ENCODE assay signal across 8 mouse cellular contexts in genomic region chr8:71406099-71407015, GRCm38 (mm10). TPM values are rescaled to one million over a fixed set of nuclear protein-coding genes. Genes with fewer than 3 reads are reported as not detected.
DNase-seq lines count a peak whose midpoint lies in the region; ATAC-seq and TF ChIP-seq lines count a peak whose summit lies in the region.

No protein-coding gene starts in this region.

- H3K36me3 ChIP-seq in forebrain, embryonic 12.5 days (replicated peaks): peaks cover 34% of the 10 kb centered on the region
- H3K36me3 ChIP-seq in hindbrain, embryonic 16.5 days (ENCODE audit: control insufficient read depth, insufficient read depth, low read length): no peaks in the 10 kb centered on the region
- peaks cover 22% of the 10 kb centered on the region for H3K36me3 ChIP-seq in liver, embryonic 11.5 days (ENCODE audit: control insufficient read depth, insufficient read depth, low read length)
- H3K36me3 ChIP-seq in midbrain, postnatal 0 days (ENCODE audit: insufficient read depth, low read length): no peaks in the 10 kb centered on the region

- 0 out of 2 replicates have a peak, but pooled peaks cover 2% of the 10 kb centered on the region for H3K27me3 ChIP-seq in forebrain, embryonic 12.5 days
- no peaks in the 10 kb centered on the region for H3K27me3 ChIP-seq in hindbrain, embryonic 16.5 days (replicated peaks; ENCODE audit: control insufficient read depth, insufficient read depth, low read length)
- no peaks in the 10 kb centered on the region for H3K27me3 ChIP-seq in liver, embryonic 11.5 days (replicated peaks; ENCODE audit: control insufficient read depth, insufficient read depth, low read length)
- no peaks in the 10 kb centered on the region for H3K27me3 ChIP-seq in midbrain, postnatal 0 days (ENCODE audit: insufficient read depth, low read length)

- H3K4me3 ChIP-seq in brown adipose tissue, adult 24 weeks (ENCODE audit: insufficient read depth, low read depth, low read length): peak overlapping the region; percentile 39
- peak overlapping the region; percentile 66 for H3K4me3 ChIP-seq in forebrain, embryonic 12.5 days (replicated peaks)
- peak overlapping the region; percentile 56 for H3K4me3 ChIP-seq in hindbrain, embryonic 16.5 days (ENCODE audit: low read length)
- peak overlapping the region; percentile 94 for H3K4me3 ChIP-seq in liver, embryonic 11.5 days (ENCODE audit: low read depth, low read length)
- H3K4me3 ChIP-seq in midbrain, postnatal 0 days (ENCODE audit: low read depth, low read length): peak overlapping the region; percentile 36

- WGBS in forebrain, embryonic 12.5 days: under 1% methylated on average over 55 of the region's 55 CpGs
- under 1% methylated on average over 53 of the region's 55 CpGs for WGBS in hindbrain, embryonic 16.5 days
- under 1% methylated on average over 55 of the region's 55 CpGs for WGBS in liver, embryonic 11.5 days
- WGBS in midbrain, postnatal 0 days: under 1% methylated on average over 55 of the region's 55 CpGs

- intact Hi-C loops in heart, postnatal 25 days (cut with DNase I): loop anchor here (2.0 to 5.0 kb wide), 2 partner anchors 34 to 184 kb away; no protein-coding TSS in a partner anchor

- peak; percentile 81 for ATAC-seq in forebrain, embryonic 12.5 days (ENCODE audit: low FRiP score)
- peak; percentile 61 for ATAC-seq in hindbrain, embryonic 16.5 days
- ATAC-seq in liver, embryonic 11.5 days (replicated peaks; ENCODE audit: low FRiP score): peak; percentile 82
- ATAC-seq in midbrain, postnatal 0 days (ENCODE audit: low FRiP score): 0 out of 2 replicates have a peak, but pooled peaks have one; percentile 1

- H3K4me1 ChIP-seq in brown adipose tissue, adult 24 weeks (ENCODE audit: control insufficient read depth, insufficient read depth, insufficient read length, low read length): no peaks in the 10 kb centered on the region; the same call in 1 of the 2 replicates
- peaks cover 20% of the 10 kb centered on the region for H3K4me1 ChIP-seq in forebrain, embryonic 12.5 days
- H3K4me1 ChIP-seq in hindbrain, embryonic 16.5 days (ENCODE audit: control insufficient read depth, insufficient read depth, low read depth, low read length): peaks cover 10% of the 10 kb centered on the region
- peaks cover 8% of the 10 kb centered on the region for H3K4me1 ChIP-seq in liver, embryonic 11.5 days (replicated peaks; ENCODE audit: control insufficient read depth, insufficient read depth, low read length)
- H3K4me1 ChIP-seq in midbrain, postnatal 0 days (ENCODE audit: insufficient read depth, low read length): no peaks in the 10 kb centered on the region

- H3K4me2 ChIP-seq in forebrain, embryonic 12.5 days: peak overlapping the region; percentile 70
- H3K4me2 ChIP-seq in hindbrain, embryonic 16.5 days (ENCODE audit: low read length): peak overlapping the region; percentile 99
- H3K4me2 ChIP-seq in liver, embryonic 11.5 days: peak overlapping the region; percentile 74
- peak overlapping the region; percentile 90 for H3K4me2 ChIP-seq in midbrain, postnatal 0 days (ENCODE audit: low read depth, low read length, poor library complexity, severe bottlenecking)

- H3K9me3 ChIP-seq in forebrain, embryonic 12.5 days: no peaks in the 10 kb centered on the region
- no peaks in the 10 kb centered on the region for H3K9me3 ChIP-seq in hindbrain, embryonic 16.5 days (ENCODE audit: control insufficient read depth, low read length)
- H3K9me3 ChIP-seq in liver, embryonic 11.5 days (ENCODE audit: control insufficient read depth, low read length): no peaks in the 10 kb centered on the region
- H3K9me3 ChIP-seq in midbrain, postnatal 0 days (ENCODE audit: low read length): no peaks in the 10 kb centered on the region

- H3K9ac ChIP-seq in forebrain, embryonic 12.5 days: peak overlapping the region; percentile 71
- H3K9ac ChIP-seq in hindbrain, embryonic 16.5 days (ENCODE audit: low read depth, low read length): peak overlapping the region; percentile 59
- peak overlapping the region; percentile 94 for H3K9ac ChIP-seq in liver, embryonic 11.5 days (ENCODE audit: low read depth, low read length)
- no peak overlapping the region for H3K9ac ChIP-seq in midbrain, postnatal 0 days (replicated peaks; ENCODE audit: low read length, poor library complexity, severe bottlenecking)

- peak; percentile 63 to 64 for DNase-seq in heart, adult 18-20 months
- DNase-seq in heart, postnatal 25 days (ENCODE audit: low spot score): no peak
- peak; percentile 81 for DNase-seq in liver, embryonic 11.5 days (ENCODE audit: low spot score)
- peak; percentile 12 for DNase-seq in midbrain, postnatal 0 days (ENCODE audit: low spot score)
- peak; percentile 82 for DNase-seq in testis, postnatal 10 days (ENCODE audit: low spot score)

- peak; percentile 57 for TF ChIP-seq CTCF in midbrain, postnatal 0 days (IDR thresholded peaks at IDR 0.05)

- no peak overlapping the region for H3K27ac ChIP-seq in brown adipose tissue, adult 24 weeks (replicated peaks; ENCODE audit: low read depth, low read length)
- H3K27ac ChIP-seq in forebrain, embryonic 12.5 days: peak overlapping the region; percentile 68
- no peak overlapping the region for H3K27ac ChIP-seq in hindbrain, embryonic 16.5 days (ENCODE audit: low read depth, low read length)
- peak overlapping the region; percentile 83 for H3K27ac ChIP-seq in liver, embryonic 11.5 days (ENCODE audit: low read depth, low read length)
- H3K27ac ChIP-seq in midbrain, postnatal 0 days (ENCODE audit: low read depth, low read length): no peak overlapping the region

RNA-seq across cellular contexts. Expression of gene Ankle1, which starts 0.5 kb away (rescaled TPM):
- total RNA-seq in heart, adult 18-20 months (2021): not detected
- under 1 TPM; 0.18 to 0.36 TPM for total RNA-seq in heart, postnatal 25 days (2021)
- polyA plus RNA-seq in brown adipose tissue, adult 24 weeks (2012; ENCODE audit: insufficient read depth, insufficient read length, missing spikeins): not detected in 2 replicates
- 34.2 and 38.0 TPM in 2 replicates for polyA plus RNA-seq in forebrain, embryonic 12.5 days (2016; fragmentation: Nextera tagmentation; extraction: Ambion mirVana)
- polyA plus RNA-seq in hindbrain, embryonic 16.5 days (2015; fragmentation: Nextera tagmentation; extraction: Ambion mirVana): 8.8 and 9.8 TPM in 2 replicates
- 43.9 and 52.9 TPM in 2 replicates for polyA plus RNA-seq in liver, embryonic 11.5 days (2014; fragmentation: Nextera tagmentation; extraction: Ambion mirVana)
- total RNA-seq in midbrain, postnatal 0 days (2014; rRNA removed): 1.2 and 2.2 TPM in 2 replicates
- polyA plus RNA-seq in midbrain, postnatal 0 days (2015; fragmentation: Nextera tagmentation; extraction: Ambion mirVana): 1.1 and 1.2 TPM in 2 replicates

RNA-seq across cellular contexts. Expression of gene Babam1, which starts 9.7 kb away (rescaled TPM):
- total RNA-seq in heart, adult 18-20 months (2021): 10 to 100 TPM; 67.9 to 69.8 TPM
- total RNA-seq in heart, postnatal 25 days (2021): 10 to 100 TPM; 67.0 to 69.5 TPM
- polyA plus RNA-seq in brown adipose tissue, adult 24 weeks (2012; ENCODE audit: insufficient read depth, insufficient read length, missing spikeins): 78.3 and 79.0 TPM in 2 replicates
- 89.4 and 110 TPM in 2 replicates for polyA plus RNA-seq in forebrain, embryonic 12.5 days (2016; fragmentation: Nextera tagmentation; extraction: Ambion mirVana)
- 97.3 and 101 TPM in 2 replicates for polyA plus RNA-seq in hindbrain, embryonic 16.5 days (2015; fragmentation: Nextera tagmentation; extraction: Ambion mirVana)
- polyA plus RNA-seq in liver, embryonic 11.5 days (2014; fragmentation: Nextera tagmentation; extraction: Ambion mirVana): 102 and 111 TPM in 2 replicates
- 78.1 and 124 TPM in 2 replicates for total RNA-seq in midbrain, postnatal 0 days (2014; rRNA removed)
- polyA plus RNA-seq in midbrain, postnatal 0 days (2015; fragmentation: Nextera tagmentation; extraction: Ambion mirVana): 90.2 and 98.4 TPM in 2 replicates

RNA-seq across cellular contexts. Expression of gene Ushbp1, which starts 10.8 kb away (rescaled TPM):
- 10 to 100 TPM; 20.4 to 23.2 TPM for total RNA-seq in heart, adult 18-20 months (2021)
- total RNA-seq in heart, postnatal 25 days (2021): 10 to 100 TPM; 24.5 to 32.5 TPM
- polyA plus RNA-seq in brown adipose tissue, adult 24 weeks (2012; ENCODE audit: insufficient read depth, insufficient read length, missing spikeins): 12.8 and 20.7 TPM in 2 replicates
- 3.2 and 4.6 TPM in 2 replicates for polyA plus RNA-seq in forebrain, embryonic 12.5 days (2016; fragmentation: Nextera tagmentation; extraction: Ambion mirVana)
- 7.3 and 9.5 TPM in 2 replicates for polyA plus RNA-seq in hindbrain, embryonic 16.5 days (2015; fragmentation: Nextera tagmentation; extraction: Ambion mirVana)
- polyA plus RNA-seq in liver, embryonic 11.5 days (2014; fragmentation: Nextera tagmentation; extraction: Ambion mirVana): 6.6 and 6.7 TPM in 2 replicates
- total RNA-seq in midbrain, postnatal 0 days (2014; rRNA removed): 3.0 and 4.4 TPM in 2 replicates
- polyA plus RNA-seq in midbrain, postnatal 0 days (2015; fragmentation: Nextera tagmentation; extraction: Ambion mirVana): 3.9 and 4.3 TPM in 2 replicates

RNA-seq across cellular contexts. Expression of gene Nr2f6, which starts 24.6 kb away (rescaled TPM):
- total RNA-seq in heart, adult 18-20 months (2021): 10 to 100 TPM; 48.0 to 53.8 TPM
- 10 to 100 TPM; 56.3 to 56.6 TPM for total RNA-seq in heart, postnatal 25 days (2021)
- polyA plus RNA-seq in brown adipose tissue, adult 24 weeks (2012; ENCODE audit: insufficient read depth, insufficient read length, missing spikeins): 43.4 and 56.0 TPM in 2 replicates
- polyA plus RNA-seq in forebrain, embryonic 12.5 days (2016; fragmentation: Nextera tagmentation; extraction: Ambion mirVana): 31.5 and 35.3 TPM in 2 replicates
- 20.7 and 23.6 TPM in 2 replicates for polyA plus RNA-seq in hindbrain, embryonic 16.5 days (2015; fragmentation: Nextera tagmentation; extraction: Ambion mirVana)
- polyA plus RNA-seq in liver, embryonic 11.5 days (2014; fragmentation: Nextera tagmentation; extraction: Ambion mirVana): 43.7 and 44.6 TPM in 2 replicates
- 95.6 and 106 TPM in 2 replicates for total RNA-seq in midbrain, postnatal 0 days (2014; rRNA removed)
- polyA plus RNA-seq in midbrain, postnatal 0 days (2015; fragmentation: Nextera tagmentation; extraction: Ambion mirVana): 31.1 and 32.9 TPM in 2 replicates

RNA-seq across cellular contexts. Expression of gene Ocel1, which starts 35.3 kb away (rescaled TPM):
- 10 to 100 TPM; 14.2 to 14.9 TPM for total RNA-seq in heart, adult 18-20 months (2021)
- total RNA-seq in heart, postnatal 25 days (2021): 10 to 100 TPM; 13.2 to 14.3 TPM
- polyA plus RNA-seq in brown adipose tissue, adult 24 weeks (2012; ENCODE audit: insufficient read depth, insufficient read length, missing spikeins): 8.3 and 9.1 TPM in 2 replicates
- 3.2 and 4.4 TPM in 2 replicates for polyA plus RNA-seq in forebrain, embryonic 12.5 days (2016; fragmentation: Nextera tagmentation; extraction: Ambion mirVana)
- polyA plus RNA-seq in hindbrain, embryonic 16.5 days (2015; fragmentation: Nextera tagmentation; extraction: Ambion mirVana): 5.5 and 6.3 TPM in 2 replicates
- polyA plus RNA-seq in liver, embryonic 11.5 days (2014; fragmentation: Nextera tagmentation; extraction: Ambion mirVana): 5.8 and 6.9 TPM in 2 replicates
- total RNA-seq in midbrain, postnatal 0 days (2014; rRNA removed): 9.4 and 10.5 TPM in 2 replicates
- 5.4 and 5.5 TPM in 2 replicates for polyA plus RNA-seq in midbrain, postnatal 0 days (2015; fragmentation: Nextera tagmentation; extraction: Ambion mirVana)

Comparison
In these comparisons a context has a peak if more than half of its experiments do, and no peak if none do; other contexts are left out.
1. H3K27ac ChIP-seq: peak in forebrain, embryonic 12.5 days (single experiment) and liver, embryonic 11.5 days (single experiment); none in brown adipose tissue, adult 24 weeks (single experiment), hindbrain, embryonic 16.5 days (single experiment) and midbrain, postnatal 0 days (single experiment).
2. H3K4me3 ChIP-seq: peak in every context shown above with its lines; median percentile 94 in liver, embryonic 11.5 days; 66 in forebrain, embryonic 12.5 days; 56 in hindbrain, embryonic 16.5 days; 39 in brown adipose tissue, adult 24 weeks; 36 in midbrain, postnatal 0 days.
3. ATAC-seq: peak in every context shown above with its lines; median percentile 82 in liver, embryonic 11.5 days; 81 in forebrain, embryonic 12.5 days; 61 in hindbrain, embryonic 16.5 days; 1 in midbrain, postnatal 0 days.
4. Peak in every context shown above with its lines, with median percentiles within 50 percentile points of each other: H3K4me2 ChIP-seq.